Mouse (Mus musculus) hindbrain, embryonic 10.5 days (tissue): ENCODE measurements around the gene Aff3. TPM values are rescaled to one million over a fixed set of nuclear protein-coding genes. Genes with fewer than 3 reads are reported as not detected.

ENCODE experiments used
- DNase-seq: peaks from one replicate; pipeline ENCODE4 v3.0.0-alpha.2; 2017; ENCODE audit warnings: low spot score
- H3K27ac ChIP-seq: fragments of 300-500 bp; sonication (generic); 2 replicates; pipeline ENCODE4 v1.5.1; 2016; ENCODE audit warnings: mild to moderate bottlenecking, moderate library complexity
- H3K27me3 ChIP-seq: fragments of 300-500 bp; sonication (generic); 2 replicates; pipeline ENCODE4 v1.6.1; 2016; ENCODE audit warnings: mild to moderate bottlenecking; ENCODE audit not compliant: poor library complexity, insufficient read depth, severe bottlenecking
- H3K36me3 ChIP-seq: fragments of 300-500 bp; sonication (generic); 2 replicates; pipeline ENCODE4 v1.6.1; 2016; ENCODE audit warnings: mild to moderate bottlenecking, moderate library complexity
- H3K4me1 ChIP-seq: fragments of 300-500 bp; sonication (generic); replicated peaks from 2 replicates; pipeline ENCODE4 v1.6.1; 2016; ENCODE audit warnings: mild to moderate bottlenecking
- H3K4me3 ChIP-seq: fragments of 300-500 bp; sonication (generic); 2 replicates; pipeline ENCODE4 v1.5.1; 2016; ENCODE audit warnings: mild to moderate bottlenecking, moderate library complexity
- H3K9me3 ChIP-seq: fragments of 300-500 bp; sonication (generic); 2 replicates; pipeline ENCODE4 v1.6.1; 2016; ENCODE audit warnings: mild to moderate bottlenecking, moderate library complexity
- WGBS: fragments of 180-500 bp; shearing (Covaris S2); methylation state at CpG from one replicate; pipeline ENCODE4 v1.1.7; 2016; 5-methylcytosine and 5-hydroxymethylcytosine counted together
- polyA plus RNA-seq: library from polyadenylated mRNA; unstranded; fragments of >200 nt; fragmentation: Nextera tagmentation; extraction: Ambion mirVana; gene quantifications from 2 replicates; pipeline ENCODE4 v1.2.1, GENCODE M21; 2016

Gene Aff3
- polyA plus RNA-seq, 1 experiment from 2014 or later: 11.4 TPM

DNA sequence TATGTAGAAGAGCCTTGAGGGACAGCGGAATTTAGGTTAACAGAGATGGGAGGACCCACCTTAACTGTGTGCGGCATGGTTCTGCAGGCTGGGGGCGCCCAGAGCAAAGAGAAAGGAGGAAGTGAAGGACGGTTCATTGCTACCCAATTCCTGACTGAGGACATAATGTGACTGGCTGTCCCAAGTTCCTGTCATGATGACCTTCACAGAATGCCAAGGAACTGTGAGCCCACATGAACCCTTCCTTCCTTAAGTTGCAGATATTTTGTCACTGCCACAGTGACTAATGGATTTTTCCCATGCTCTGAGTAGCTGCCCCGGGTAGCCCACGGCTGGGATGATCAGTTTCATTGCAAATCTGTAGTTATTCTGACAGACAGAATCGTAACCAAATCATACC lies 415.2 kb downstream of the Aff3 start:
- 84% methylated on average over 7 of the region's 7 CpGs for WGBS
- Histone ChIP-seq H3K27me3 (no peaks in the 10 kb centered on the region), H3K36me3 (no peaks in the 10 kb centered on the region), H3K4me3 (no peak overlapping the region), H3K27ac (no peak overlapping the region), H3K9me3 (no peaks in the 10 kb centered on the region), H3K4me1 (peaks cover 5% of the 10 kb centered on the region; the same call in 1 of the 2 replicates)
- DNase-seq: no peak

DNA sequence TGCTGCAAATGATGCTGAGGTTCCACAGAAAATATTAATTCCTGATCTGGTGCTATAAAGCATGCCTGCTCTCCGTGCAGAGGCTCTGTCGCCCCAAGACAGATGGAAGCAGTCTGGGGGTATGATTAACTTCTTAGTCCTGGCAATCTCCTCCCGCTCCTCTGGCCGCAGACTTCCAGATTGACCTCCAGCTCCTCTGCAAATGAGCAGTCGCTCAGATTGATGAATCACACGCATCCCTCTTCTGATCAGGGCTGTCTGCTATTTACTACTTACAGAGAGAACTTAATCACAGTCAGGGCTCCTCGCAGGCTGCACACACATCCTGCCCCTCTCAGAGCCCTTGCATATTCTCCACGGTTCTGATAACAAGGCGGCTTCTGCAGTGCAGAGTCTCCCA lies 416.7 kb downstream of the Aff3 start:
- Histone ChIP-seq H3K4me1 (peaks cover 5% of the 10 kb centered on the region; the same call in 1 of the 2 replicates), H3K27ac (no peak overlapping the region), H3K4me3 (no peak overlapping the region), H3K27me3 (no peaks in the 10 kb centered on the region), H3K9me3 (no peaks in the 10 kb centered on the region), H3K36me3 (no peaks in the 10 kb centered on the region)
- 70% methylated on average over 9 of the region's 9 CpGs for WGBS
- DNase-seq: no peak

DNA sequence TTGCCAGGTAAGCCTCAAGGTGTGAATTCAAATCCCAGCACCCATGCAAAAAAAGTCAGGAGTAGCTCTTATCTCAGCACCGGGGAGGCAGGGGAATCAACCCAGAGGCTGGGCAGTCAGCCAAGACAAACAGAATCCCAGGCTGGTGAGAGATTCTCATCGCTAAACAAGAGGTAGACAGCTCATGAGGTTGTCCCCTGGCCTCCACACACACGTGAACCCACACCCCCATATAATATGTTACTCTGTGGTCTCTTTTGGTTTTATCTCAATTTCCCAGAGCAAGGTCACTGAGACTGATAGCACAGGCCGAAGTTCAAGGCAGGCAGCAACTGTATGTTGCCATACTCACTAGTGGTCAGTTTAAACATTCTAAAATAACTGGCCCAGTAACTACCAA lies 422.2 kb downstream of the Aff3 start:
- no peaks in the 10 kb centered on the region for H3K36me3 ChIP-seq
- H3K4me1 ChIP-seq: peaks cover 5% of the 10 kb centered on the region; the same call in 1 of the 2 replicates
- H3K9me3 ChIP-seq: no peaks in the 10 kb centered on the region
- 87% methylated on average over 4 of the region's 4 CpGs for WGBS
- DNase-seq: no peak
- no peak overlapping the region for H3K4me3 ChIP-seq
- no peaks in the 10 kb centered on the region for H3K27me3 ChIP-seq
- H3K27ac ChIP-seq: no peak overlapping the region

DNA sequence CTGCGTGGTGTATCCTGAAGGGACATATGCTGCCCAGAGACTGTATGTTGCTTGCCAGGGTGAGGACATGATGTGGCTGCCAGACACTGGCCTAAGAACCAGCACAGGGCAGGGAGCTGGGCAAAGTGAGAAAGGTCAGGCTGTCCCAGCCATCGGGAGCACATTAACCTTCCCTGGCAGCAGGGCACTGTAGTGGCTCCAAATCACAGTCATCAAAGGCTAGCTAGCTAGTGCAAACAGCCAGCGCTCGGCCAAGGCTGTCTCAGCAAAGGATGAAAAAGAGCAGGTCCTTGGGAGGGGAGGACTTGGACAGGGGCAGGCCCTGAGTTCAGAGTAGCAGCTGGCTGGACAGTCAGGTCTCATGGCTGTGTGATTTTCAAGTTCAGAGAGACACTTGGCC lies 423.0 kb downstream of the Aff3 start:
- no peak for DNase-seq
- Histone ChIP-seq H3K27ac (peak overlapping the region; percentile 23; the same call in 1 of the 2 replicates), H3K4me3 (no peak overlapping the region), H3K36me3 (no peaks in the 10 kb centered on the region), H3K27me3 (no peaks in the 10 kb centered on the region), H3K4me1 (peaks cover under 1% of the 10 kb centered on the region; the same call in 1 of the 2 replicates), H3K9me3 (no peaks in the 10 kb centered on the region)
- WGBS: 91% methylated on average over 4 of the region's 4 CpGs

DNA sequence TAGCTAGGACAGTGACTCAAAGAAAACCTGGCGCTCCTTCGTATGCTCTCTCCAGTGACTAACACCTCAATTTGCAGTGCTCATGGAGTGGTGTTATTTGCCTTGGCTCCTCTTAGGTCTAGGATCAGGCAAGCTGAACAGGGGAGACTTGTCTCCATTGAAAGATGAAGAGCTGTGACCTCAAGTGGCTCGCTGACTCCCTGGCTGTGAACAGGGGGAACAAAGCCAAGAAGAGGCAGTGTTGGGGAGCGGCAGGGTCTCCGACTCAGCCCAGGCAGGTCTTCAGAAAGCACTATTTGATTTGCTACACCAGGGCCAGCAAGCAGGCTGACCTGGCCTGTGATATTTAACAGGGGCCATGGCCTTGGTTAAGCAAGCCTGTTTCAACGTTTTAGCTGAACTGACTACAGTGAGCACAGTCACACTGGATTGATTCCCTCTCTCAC lies 423.5 kb downstream of the Aff3 start:
- no peak for DNase-seq
- Histone ChIP-seq H3K27me3 (no peaks in the 10 kb centered on the region), H3K4me1 (no peaks in the 10 kb centered on the region), H3K4me3 (no peak overlapping the region), H3K36me3 (no peaks in the 10 kb centered on the region), H3K9me3 (no peaks in the 10 kb centered on the region), H3K27ac (no peak overlapping the region)
- 92% methylated on average over 6 of the region's 6 CpGs for WGBS

DNA sequence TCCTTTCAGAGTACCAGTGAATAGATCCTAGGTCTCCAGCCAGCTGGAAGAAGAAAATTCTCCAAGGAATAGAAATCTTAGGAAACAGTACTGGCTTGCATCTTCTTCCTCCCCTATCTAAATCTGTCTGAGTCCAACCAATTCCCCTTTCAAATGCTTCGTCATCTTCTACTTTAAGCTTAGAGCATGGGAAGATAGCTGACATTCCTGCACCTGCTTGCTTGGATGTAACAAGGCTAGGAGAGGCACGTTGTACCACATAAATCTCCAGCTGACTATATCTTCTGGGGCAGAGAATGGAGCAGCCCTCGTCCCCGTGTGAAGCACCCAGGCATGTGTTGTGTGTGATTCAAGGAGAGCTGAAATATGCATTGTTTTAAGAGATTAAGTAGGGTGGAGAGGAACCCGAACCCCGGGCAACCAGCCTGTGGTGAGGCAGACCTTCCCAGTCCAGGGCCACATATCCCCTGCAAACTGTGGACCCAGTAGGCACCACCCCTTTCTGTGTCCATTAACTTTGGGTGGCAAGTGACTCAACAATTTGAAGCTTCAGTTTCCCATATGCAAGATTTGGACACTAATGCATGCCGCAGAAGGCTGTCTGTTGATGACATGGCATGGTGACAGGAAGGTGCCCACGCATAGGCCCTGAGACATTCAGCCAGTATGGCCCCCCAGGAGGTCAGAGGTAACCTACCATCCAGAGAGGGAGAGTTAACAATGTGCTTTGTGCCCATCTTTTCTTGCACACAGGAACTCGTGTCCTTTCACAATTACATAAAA lies 424.1 kb downstream of the Aff3 start:
- no peak for DNase-seq
- Histone ChIP-seq H3K27me3 (no peaks in the 10 kb centered on the region), H3K4me1 (no peaks in the 10 kb centered on the region), H3K4me3 (no peak overlapping the region), H3K9me3 (no peaks in the 10 kb centered on the region), H3K36me3 (no peaks in the 10 kb centered on the region), H3K27ac (no peak overlapping the region)
- WGBS: 91% methylated on average over 9 of the region's 9 CpGs

DNA sequence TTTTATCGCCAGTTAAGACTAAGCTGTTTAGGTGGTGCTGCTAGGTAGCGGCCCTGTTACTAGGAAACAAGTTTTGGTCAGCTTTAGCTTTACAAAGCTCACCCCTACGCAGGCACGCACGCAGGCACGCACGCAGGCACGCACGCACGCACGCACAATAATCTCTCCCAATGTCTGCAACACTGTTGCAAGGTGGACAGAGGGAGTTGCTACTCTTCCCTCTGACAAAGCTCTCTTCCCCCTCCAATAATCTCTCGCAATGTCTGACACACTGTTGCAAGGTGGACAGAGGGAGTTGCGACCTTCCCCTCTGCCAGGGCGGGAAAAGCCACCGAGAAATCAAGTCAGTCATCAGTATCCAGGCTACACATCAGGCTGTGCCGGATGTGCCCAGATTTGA lies 425.2 kb downstream of the Aff3 start:
- H3K27ac ChIP-seq: no peak overlapping the region
- no peaks in the 10 kb centered on the region for H3K9me3 ChIP-seq
- no peaks in the 10 kb centered on the region for H3K27me3 ChIP-seq
- no peak overlapping the region for H3K4me3 ChIP-seq
- H3K4me1 ChIP-seq: no peaks in the 10 kb centered on the region
- no peaks in the 10 kb centered on the region for H3K36me3 ChIP-seq
- DNase-seq: no peak
- 94% methylated on average over 16 of the region's 16 CpGs for WGBS

DNA sequence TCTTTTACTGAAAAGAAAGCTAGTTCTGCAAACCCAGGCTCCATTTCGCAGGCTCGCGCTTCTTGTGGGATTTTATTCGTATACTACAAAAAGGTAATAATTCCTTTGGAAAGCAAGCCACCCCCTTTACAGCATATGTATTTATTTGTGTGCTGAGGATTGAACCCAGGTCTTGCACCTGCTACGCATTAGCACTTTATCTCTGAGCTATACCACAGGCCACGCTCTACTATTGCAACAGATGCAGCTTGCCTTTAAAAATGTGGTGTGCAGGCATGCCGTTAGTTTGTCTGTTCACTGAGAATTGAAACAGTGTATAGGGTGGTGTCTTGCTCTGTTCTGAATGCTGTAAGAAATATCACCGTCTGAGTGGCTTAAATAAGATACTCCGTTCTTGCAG lies 426.9 kb downstream of the Aff3 start:
- DNase-seq: no peak
- 0 out of 2 replicates have a peak, but pooled peaks cover 4% of the 10 kb centered on the region for H3K36me3 ChIP-seq
- no peaks in the 10 kb centered on the region for H3K4me1 ChIP-seq
- H3K27me3 ChIP-seq: no peaks in the 10 kb centered on the region
- 92% methylated on average over 9 of the region's 9 CpGs for WGBS
- no peak overlapping the region for H3K4me3 ChIP-seq
- no peak overlapping the region for H3K27ac ChIP-seq
- H3K9me3 ChIP-seq: no peaks in the 10 kb centered on the region

DNA sequence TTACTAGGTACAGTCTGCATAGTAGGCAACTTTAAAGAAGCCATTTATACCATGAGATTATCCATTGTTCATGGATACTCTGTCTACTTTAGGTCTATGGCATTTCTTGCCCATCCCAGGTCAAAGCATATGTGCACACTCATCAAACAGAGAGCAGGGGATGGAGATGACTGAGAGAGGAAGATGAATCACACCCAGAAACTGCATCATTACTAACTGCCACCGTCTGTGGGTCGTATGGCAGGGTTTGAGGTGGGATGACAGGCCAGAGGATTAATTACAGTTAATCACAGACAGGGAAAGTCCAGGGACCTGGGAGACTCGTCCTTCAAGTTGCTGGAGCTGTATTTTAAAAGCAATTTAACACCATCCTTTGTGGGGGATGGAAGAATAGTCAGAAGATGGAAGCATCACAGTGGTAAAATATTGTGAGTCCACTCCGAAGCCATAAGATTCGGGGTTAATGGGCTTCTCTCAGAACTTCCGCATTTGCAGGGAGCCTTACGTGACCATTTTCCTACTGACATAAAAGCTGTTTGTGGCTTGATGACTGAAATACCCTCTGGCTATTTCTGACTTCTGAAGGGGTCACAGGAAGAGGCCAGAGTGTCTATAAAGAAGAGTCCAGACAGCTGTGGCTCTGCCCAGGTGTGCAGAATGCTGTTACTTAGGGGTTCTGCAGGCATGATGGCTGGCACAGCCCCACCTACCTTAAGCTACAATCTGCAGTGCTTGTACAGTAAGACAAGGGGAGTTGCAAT lies 427.5 kb downstream of the Aff3 start:
- DNase-seq: no peak
- H3K36me3 ChIP-seq: 0 out of 2 replicates have a peak, but pooled peaks cover 4% of the 10 kb centered on the region
- no peak overlapping the region for H3K4me3 ChIP-seq
- H3K9me3 ChIP-seq: no peaks in the 10 kb centered on the region
- H3K4me1 ChIP-seq: no peaks in the 10 kb centered on the region
- no peaks in the 10 kb centered on the region for H3K27me3 ChIP-seq
- no peak overlapping the region for H3K27ac ChIP-seq
- 75% methylated on average over 7 of the region's 7 CpGs for WGBS

DNA sequence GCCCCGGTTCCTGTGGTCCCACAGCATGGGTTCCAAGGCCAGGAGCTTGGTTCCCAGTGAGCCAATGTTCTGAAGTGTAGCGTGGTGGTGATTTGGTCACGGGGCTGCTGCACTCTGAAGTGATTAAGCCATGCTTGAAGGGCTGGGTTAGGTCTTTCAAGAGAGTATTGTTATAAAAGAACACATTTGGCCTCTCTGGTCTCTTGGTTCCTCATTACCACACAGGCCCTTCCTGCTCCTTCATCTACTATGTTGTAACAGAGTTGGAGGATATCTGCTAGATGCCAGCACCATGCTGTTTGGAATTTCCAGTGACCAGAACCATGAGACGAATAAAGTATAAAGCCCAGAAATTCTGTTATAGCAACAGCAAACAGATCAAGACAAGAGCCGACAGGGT lies 431.6 kb downstream of the Aff3 start:
- no peak for DNase-seq
- H3K9me3 ChIP-seq: no peaks in the 10 kb centered on the region
- H3K36me3 ChIP-seq: peaks cover 11% of the 10 kb centered on the region; the same call in 1 of the 2 replicates
- 84% methylated on average over 5 of the region's 5 CpGs for WGBS
- no peaks in the 10 kb centered on the region for H3K27me3 ChIP-seq
- H3K4me3 ChIP-seq: no peak overlapping the region
- H3K4me1 ChIP-seq: no peaks in the 10 kb centered on the region
- H3K27ac ChIP-seq: no peak overlapping the region

DNA sequence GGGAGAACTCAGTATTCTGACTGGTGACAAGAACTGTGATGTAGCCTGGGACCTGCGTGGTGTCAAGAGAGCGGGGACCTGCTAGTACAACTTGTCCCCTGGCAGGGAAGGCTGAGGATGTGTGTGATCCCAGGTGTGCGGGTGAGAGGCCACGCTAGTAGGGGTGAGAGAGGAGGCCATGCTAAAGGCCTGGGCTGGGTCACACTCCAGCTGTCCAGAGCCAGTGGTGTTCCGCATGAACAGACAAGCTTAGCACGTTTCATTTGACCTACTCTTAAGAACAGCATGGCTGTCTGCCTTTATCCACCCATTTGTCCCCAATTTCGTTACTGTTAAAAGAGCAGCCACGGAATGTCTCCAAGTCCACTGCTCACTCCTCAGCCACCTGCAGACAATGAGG lies 434.7 kb downstream of the Aff3 start:
- 86% methylated on average over 8 of the region's 8 CpGs for WGBS

DNA sequence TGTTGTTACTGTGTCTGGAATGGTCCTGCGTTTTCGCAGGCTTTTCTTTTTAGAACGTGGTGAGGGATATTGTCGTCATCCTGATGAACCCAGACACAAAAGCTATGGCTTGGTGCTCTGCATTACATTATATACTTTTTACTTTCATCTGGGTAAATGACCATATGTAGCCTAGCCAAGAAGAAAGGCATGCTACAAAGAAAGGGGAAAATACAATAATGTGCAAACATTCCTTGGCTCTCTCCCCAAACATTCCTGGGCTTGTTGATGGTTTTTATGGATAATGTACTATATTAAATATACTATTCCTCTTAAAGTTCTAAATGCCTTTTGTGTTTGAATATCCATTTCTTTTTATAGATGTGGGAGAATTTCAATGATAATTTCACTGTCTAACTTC lies 435.9 kb downstream of the Aff3 start:
- peaks cover 34% of the 10 kb centered on the region for H3K9me3 ChIP-seq
- no peak overlapping the region for H3K4me3 ChIP-seq
- H3K36me3 ChIP-seq: peaks cover 45% of the 10 kb centered on the region
- no peak for DNase-seq
- no peaks in the 10 kb centered on the region for H3K27me3 ChIP-seq
- 90% methylated on average over 4 of the region's 4 CpGs for WGBS
- no peak overlapping the region for H3K27ac ChIP-seq
- no peaks in the 10 kb centered on the region for H3K4me1 ChIP-seq

More for the DNA sequence above, 434.7 kb downstream of the Aff3 start:
- DNase-seq: no peak
- Histone ChIP-seq H3K4me3 (no peak overlapping the region), H3K9me3 (peaks cover 21% of the 10 kb centered on the region), H3K36me3 (peaks cover 32% of the 10 kb centered on the region), H3K27me3 (no peaks in the 10 kb centered on the region), H3K27ac (no peak overlapping the region), H3K4me1 (no peaks in the 10 kb centered on the region)

DNA sequence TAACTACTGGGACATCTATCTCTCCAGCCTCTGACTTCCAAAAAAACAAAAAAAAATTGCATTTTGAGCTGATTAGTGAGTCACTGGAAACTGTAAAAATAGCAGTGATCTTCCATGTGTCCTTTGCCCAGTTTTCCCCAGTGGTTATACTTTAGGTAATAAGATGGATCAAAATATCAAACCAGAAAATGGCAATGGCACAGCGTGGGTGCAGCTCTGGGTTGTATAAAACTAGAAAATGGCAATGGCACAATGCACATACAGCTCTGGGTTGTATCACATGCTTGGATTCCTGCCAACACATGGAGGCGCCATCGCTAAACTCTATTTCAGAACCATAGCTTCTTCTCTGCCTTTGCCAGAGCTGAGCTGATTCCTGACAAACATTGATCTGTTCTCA lies 439.6 kb downstream of the Aff3 start:
- H3K27ac ChIP-seq: no peak overlapping the region
- DNase-seq: no peak

More for the DNA sequence above, 439.6 kb downstream of the Aff3 start:
- H3K4me1 ChIP-seq: no peaks in the 10 kb centered on the region
- H3K36me3 ChIP-seq: peaks cover 49% of the 10 kb centered on the region
- no peak overlapping the region for H3K4me3 ChIP-seq
- WGBS: 96% methylated on average over 3 of the region's 3 CpGs
- H3K27me3 ChIP-seq: no peaks in the 10 kb centered on the region
- peaks cover 39% of the 10 kb centered on the region for H3K9me3 ChIP-seq
